Mouse (Mus musculus) olfactory bulb, adult 2 months (tissue): Measurements from ENCODE around the gene Gm42878. TPM values are rescaled to one million over a fixed set of nuclear protein-coding genes. Genes with fewer than 3 reads are reported as not detected.

Experiments
- H3K27ac ChIP-seq: fragments of 200-500 bp; 2 replicates; pipeline ENCODE4 v1.5.1; 2012; ENCODE audit warnings: low read depth, low read length; ENCODE audit not compliant: insufficient read depth
- H3K4me1 ChIP-seq: fragments of 200-500 bp; 2 replicates; pipeline ENCODE4 v1.6.1; 2012; ENCODE audit warnings: low read length; ENCODE audit not compliant: control insufficient read depth, insufficient read depth
- H3K4me3 ChIP-seq: fragments of 200-500 bp; 2 replicates; pipeline ENCODE4 v1.5.1; 2012; ENCODE audit warnings: mild to moderate bottlenecking, low read depth, low read length, moderate library complexity; ENCODE audit not compliant: insufficient read depth
- CTCF ChIP-seq: fragments of 200-500 bp; IDR thresholded peaks from 2 replicates; pipeline ENCODE4 v1.5.1; 2012; ENCODE audit warnings: low read depth, mild to moderate bottlenecking, low read length, moderate library complexity; ENCODE audit not compliant: insufficient read depth
- POLR2A ChIP-seq: fragments of 200-500 bp; IDR thresholded peaks from 2 replicates; pipeline ENCODE4 v1.6.1; 2012; ENCODE audit warnings: mild to moderate bottlenecking, low read depth, low read length, moderate library complexity; ENCODE audit not compliant: insufficient read depth
- WGBS: fragments of 180-500 bp; shearing (Covaris S2); methylation state at CpG from one replicate; pipeline ENCODE4 v1.1.7; 2018; 5-methylcytosine and 5-hydroxymethylcytosine counted together
- polyA plus RNA-seq: library from polyadenylated mRNA; stranded (reverse); fragments of >200 nt; gene quantifications from 2 replicates; pipeline ENCODE4 v1.2.4, GENCODE M21; 2012; ENCODE audit warnings: low replicate concordance; ENCODE audit not compliant: missing spikeins, insufficient read depth, insufficient read length

The Gm42878 gene
- polyA plus RNA-seq, 1 experiment = not detected

DNA sequence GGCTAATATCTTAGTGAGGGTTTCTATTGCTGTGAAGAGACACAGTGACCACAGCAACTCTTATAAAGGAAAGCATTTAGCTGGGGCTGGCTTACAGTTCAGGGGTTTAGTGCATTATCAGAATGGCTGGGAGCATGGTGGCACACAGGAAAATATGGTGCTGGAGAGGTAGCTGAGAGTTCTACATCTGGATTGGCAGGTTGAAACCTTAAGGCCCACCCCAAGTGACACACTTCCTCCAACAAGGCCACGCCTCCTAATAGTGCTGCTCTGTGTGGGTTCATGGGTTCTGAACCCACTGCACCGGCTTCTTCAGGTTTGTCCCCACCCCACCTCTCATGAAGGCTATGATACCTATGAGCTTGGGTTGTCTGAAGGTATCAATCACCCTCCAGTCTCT is 72.9 kb downstream of the Gm42878 start:
- WGBS = 98% methylated on average over 2 of the region's 2 CpGs

DNA sequence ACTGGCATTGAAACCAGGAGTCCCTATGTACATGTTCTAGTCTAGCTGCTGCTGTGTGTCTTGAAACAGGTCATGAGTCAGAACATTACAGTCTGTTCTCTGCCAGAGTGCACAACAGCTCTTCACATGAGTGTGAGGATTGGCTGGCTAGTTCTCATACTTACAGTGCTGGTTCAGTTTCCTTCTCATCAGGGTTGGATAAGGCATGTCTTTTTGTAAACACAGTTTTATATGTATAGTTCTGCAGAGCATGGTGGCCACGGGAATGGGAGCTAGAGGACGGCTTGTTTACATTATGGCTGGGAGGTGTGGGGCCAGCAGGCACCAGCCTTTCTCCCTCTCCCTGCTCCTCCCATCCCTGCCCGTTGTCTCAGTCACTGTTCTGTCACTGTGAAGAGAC is 75.7 kb downstream of the Gm42878 start:
- WGBS = 53% methylated on average over 3 of the region's 3 CpGs
- TF ChIP-seq CTCF = no peak
- no peak for TF ChIP-seq POLR2A

More for the DNA sequence above, 72.9 kb downstream of the Gm42878 start:
- Histone ChIP-seq H3K4me1 (no peaks in the 10 kb centered on the region), H3K4me3 (no peak overlapping the region), H3K27ac (no peak overlapping the region)
- TF ChIP-seq POLR2A (no peak), CTCF (no peak)

More for the DNA sequence above, 75.7 kb downstream of the Gm42878 start:
- Histone ChIP-seq H3K27ac (no peak overlapping the region), H3K4me3 (no peak overlapping the region), H3K4me1 (no peaks in the 10 kb centered on the region)

Other genes starting within 250 kb of the Gm42878 start
- gene Trafd1, start 159.8 kb downstream of the Gm42878 start, polyA plus RNA-seq = not detected in 2 replicates
- not detected in 2 replicates for gene Naa25, start 147.5 kb downstream of the Gm42878 start, polyA plus RNA-seq
- not detected in 2 replicates for gene Tmem116, start 93.6 kb downstream of the Gm42878 start, polyA plus RNA-seq
- gene Erp29, start 93.0 kb downstream of the Gm42878 start, polyA plus RNA-seq = 277 TPM in 1 of 2 replicates, not detected in the other
- gene Adam1b, start 42.0 kb downstream of the Gm42878 start, polyA plus RNA-seq = not detected in 2 replicates
- gene Adam1a, start within 50 bp of the Gm42878 start, polyA plus RNA-seq = not detected in 2 replicates
- gene Mapkapk5, start 423 bp upstream of the Gm42878 start, polyA plus RNA-seq = 681 TPM in 1 of 2 replicates, not detected in the other
- not detected in 2 replicates for gene Aldh2, start 48.3 kb upstream of the Gm42878 start, polyA plus RNA-seq
- not detected in 2 replicates for gene Acad12, start 73.5 kb upstream of the Gm42878 start, polyA plus RNA-seq
- gene Acad10, start 115.0 kb upstream of the Gm42878 start, polyA plus RNA-seq = not detected in 2 replicates
- gene Brap, start 115.1 kb upstream of the Gm42878 start, polyA plus RNA-seq = not detected in 2 replicates
- gene Atxn2, start 165.9 kb upstream of the Gm42878 start, polyA plus RNA-seq = not detected in 2 replicates